Mouse (Mus musculus) spleen, postnatal 14 days (tissue): ENCODE results near the gene Fastk.

Experiments used
- DNase-seq, 2 experiments: peaks; one replicate each; pipeline ENCODE4 v3.0.0; 2021 to 2022; ENCODE audit warnings: low spot score in 2 of 2

Gene Fastk

GRCm38 (mm10) chr5:24444746-24445427 lies at the start of gene Fastk:
Gene Fastk, minus strand, starts transcription at chr5:24445287.
- peak; percentile 84 to 89 for DNase-seq

DNA sequence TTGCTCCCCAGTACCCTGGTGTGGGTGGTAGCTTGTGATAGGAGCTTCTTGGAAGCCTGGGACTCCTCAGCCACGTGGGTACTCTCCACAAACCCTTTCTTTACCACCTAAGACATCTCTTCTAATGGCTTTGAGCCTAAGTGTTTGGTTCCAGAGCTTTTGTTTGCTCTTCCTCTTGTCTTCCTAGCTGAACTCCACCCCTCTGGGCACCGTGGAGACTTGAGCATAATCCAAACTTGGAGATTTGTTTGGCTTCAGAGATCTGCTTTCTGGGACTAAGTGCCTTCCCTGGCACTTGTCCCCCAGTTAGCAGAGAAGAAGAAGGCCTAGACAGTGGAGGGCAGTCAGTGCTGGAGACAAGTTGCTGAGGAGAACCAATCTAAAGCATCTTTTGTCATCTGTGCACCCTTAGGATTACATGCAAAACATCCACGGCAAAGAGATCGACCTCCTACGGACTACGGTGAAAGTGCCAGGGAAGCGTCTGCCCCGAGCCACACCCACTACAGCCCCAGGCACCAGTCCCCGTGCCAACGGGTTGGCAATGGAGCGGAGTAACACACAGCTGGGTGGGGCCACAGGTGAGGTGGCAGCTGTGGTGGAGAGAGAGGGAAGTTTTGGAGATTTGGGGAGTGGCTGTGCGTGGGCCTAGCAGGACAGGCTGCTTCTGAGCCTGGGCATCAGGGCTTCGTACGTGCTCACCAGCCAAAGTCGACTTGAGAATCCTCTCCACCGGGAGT lies 47.6 kb upstream of the Fastk start:
- DNase-seq = no peak

DNA sequence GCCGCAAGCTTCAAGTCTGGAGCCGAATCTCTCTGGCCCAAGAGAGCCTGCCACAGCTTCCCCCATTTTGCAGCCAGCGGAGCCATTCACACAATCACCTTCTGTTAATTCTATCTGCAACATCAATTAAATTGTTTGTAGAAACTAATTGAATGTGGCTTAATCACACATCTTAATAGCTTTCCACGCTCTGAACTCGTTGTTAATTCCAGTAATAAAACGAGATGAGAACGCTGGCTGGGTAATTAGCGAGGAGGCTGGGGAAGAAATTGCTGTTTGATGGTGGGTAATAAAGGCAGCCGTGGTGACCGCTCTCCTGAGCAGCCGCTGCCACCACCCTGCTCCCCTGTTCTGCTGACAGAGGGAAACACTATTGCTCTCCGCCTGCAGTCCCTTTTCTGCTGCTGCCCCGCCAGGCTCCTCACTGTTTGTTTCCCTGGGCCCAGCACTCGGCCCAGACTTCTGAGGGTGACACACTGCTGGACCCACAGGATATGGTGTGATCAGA lies 45.4 kb upstream of the Fastk start:
- DNase-seq = no peak

DNA sequence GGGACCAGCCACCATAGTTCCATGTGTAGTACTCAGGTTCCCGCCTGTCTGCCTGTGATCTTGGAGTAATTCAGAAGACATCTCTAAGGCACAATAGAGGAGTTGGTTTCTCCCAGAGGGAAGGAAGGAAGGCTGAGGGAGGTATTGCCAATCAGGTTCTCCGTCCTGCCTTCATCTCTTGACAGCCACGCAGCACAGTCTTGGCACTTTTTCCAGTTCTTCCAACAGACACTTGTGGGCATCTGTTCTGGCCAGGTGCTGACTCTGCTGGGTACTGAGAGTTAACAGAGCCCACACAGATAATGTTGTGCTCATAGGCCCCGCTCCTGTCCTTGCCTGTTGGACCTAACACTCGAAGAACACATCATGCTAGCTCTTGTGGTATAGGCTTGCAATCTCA lies 41.7 kb upstream of the Fastk start:
- DNase-seq = no peak

- peak; percentile 50 to 68 for DNase-seq
Observed at GRCm38 (mm10) chr5:24486097-24486496, 41.0 kb upstream of the Fastk start.

- DNase-seq = no peak
Observed at GRCm38 (mm10) chr5:24484963-24485362, 39.9 kb upstream of the Fastk start.

- peak in 1 of 2 experiments; percentile 21 for DNase-seq
Observed at GRCm38 (mm10) chr5:24483326-24483725, 38.2 kb upstream of the Fastk start.

DNA sequence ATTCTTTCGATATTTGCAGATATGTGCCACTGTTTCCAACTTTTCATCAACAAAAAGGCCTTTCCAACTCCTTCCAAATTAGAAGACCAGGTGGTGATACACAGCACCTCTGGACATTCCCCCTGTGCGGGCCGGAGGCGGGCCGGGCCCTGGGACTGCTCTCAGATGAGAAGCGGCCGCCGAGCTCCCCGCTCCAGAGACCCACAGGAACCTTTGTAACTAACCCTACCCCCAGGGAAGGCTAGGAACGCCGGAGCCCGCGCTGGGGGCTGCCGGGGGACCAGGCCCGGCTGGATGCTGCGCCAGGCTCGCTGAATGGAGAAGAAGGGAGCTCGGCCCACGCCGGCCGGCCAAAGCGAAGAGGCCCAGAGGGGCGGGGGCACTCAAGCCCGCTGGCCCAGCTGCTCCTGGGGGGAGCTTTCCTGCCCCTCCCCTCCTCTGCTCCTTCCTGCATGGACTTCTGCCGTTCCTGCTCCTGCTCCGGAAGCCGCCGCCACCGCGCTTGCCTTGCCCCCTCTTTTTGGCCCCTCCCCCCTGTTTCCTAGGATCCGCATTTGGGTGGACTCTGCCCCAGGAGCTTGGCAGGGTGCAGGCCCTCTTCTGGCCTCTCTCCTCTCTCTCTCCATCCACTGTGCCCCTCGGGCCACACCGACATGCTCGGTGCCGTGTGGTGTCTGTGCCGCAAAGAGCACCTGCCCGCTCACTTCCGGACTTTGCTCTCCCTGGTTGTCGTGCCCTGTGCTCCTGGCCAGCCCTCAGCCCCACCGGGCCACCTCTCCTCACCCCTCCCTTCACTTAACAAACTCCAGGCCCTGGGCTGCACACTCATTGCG lies 37.4 kb upstream of the Fastk start:
- DNase-seq = no peak

GRCm38 (mm10) chr5:24481647-24482046 lies 36.6 kb upstream of the Fastk start:
- DNase-seq = peak in 1 of 2 experiments; percentile 30

DNA sequence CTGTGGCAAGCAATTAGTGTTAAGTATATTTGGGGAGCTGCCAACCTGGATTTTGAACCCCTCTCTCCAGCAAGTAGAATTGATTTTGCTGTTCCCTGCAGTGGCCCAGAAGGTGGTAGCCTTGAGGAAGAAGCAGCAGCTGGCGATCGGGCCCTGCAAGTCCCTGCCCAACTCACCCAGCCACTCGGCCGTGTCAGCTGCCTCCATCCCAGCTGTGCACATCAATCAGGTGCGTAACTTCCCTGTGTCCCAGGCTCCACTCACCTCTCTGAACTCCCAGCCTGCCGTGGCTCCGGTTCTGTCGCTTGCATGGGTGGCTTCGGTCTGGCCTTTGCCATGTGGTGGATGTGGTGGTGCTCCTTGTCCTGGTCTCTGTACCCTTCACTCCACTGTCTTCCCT lies 32.8 kb upstream of the Fastk start:
- no peak for DNase-seq

DNA sequence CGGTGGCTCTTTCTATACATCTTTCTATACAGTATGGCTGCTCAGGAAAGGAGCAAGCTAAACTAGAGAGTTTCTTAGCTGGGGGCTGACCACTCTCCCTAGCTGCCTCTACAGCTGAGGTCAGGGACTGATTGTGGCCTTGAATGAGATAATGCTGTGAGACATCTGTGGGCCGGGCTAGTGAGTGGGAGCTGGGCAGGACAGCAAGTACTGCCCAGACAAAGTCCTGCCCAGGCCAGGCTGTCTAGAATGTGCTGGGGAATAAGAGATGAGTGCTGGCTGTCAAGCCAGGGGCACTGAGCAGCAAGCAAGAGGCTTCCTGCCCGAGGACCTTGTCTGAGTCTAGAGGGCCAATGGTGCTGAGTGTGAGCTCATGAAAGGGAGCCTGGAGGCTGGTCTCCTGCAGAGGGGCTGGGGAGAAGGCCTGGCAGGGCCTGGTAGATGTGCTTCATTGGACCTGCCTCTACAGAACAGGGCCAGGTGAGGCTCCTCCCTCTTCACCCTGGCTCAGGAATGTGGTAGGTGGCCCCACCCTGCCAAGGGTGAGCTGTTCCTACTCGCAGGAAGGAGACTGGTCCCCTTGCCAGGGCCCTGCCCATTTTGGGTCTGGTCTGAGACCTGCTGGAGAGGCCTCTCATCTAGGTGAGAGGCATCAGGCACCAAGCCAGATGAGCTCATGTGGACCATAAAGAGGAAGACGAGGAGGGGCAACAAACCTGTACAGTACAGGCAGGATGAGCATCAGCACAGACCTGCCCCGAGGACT lies 30.6 kb upstream of the Fastk start:
- DNase-seq = no peak

DNA sequence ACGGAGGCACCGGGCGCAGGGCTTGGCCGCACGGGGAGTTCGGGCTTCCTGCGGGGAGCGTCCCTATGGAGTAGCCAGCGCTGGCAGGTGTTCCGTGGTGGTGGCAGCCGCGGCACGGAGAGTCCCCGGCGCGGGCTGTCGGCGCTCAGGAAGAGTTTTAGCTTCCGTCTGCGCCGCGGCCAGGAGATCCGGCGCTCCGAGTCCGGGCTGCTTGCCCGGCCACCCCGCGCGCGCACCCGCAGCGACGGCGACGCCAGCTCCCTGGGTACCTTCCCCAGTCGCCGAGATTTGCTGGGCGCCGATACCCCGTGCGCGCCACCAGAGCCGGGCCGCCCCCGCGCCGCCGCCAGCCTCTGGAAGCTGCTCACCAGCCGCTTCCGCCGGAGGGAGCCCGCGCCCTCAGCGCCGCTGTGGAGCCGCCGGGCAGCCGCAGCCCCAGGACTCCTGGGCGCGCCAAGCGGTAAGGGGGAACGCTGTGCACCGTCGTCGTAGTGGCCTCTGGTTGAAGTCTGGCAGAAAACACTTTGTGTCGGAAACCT lies 29.7 kb upstream of the Fastk start:
- no peak for DNase-seq

DNA sequence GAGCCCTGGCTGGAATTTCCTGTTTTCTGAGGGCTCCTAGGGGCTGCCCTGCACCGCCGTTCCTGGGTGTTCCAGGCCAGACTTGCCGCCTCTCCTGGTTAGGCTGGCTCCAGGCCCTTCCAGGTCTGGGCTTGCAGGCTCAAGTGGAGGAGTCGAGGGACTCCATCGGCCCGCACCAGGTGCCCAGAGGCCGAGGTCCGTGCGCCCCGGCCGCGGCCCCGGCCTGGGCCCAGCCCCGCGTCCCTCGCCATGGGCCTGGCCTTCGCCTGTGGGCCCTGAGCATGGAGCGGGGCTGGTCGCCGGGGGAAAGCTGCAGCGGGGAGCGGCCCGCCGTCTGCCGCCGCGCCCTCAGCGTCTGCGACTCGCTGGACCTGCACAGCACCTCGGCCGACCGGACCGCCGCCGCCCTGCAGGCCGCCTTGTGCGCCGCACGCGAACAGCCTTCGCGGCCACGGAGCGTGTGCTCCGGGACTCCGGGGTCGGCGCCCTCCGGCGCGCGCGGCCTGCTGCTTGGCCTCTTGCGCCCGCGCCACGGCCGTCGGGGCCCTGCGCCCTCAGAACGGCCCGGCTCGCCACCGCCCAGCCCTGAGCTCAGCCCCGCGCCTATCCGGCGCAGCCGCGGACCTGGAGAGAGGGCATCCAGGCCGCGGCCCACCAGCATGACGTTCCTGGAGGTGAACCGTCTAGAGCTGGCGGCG lies 29.1 kb upstream of the Fastk start:
- DNase-seq = no peak

- DNase-seq = no peak
Observed at GRCm38 (mm10) chr5:24472884-24473619, 28.0 kb upstream of the Fastk start.

DNA sequence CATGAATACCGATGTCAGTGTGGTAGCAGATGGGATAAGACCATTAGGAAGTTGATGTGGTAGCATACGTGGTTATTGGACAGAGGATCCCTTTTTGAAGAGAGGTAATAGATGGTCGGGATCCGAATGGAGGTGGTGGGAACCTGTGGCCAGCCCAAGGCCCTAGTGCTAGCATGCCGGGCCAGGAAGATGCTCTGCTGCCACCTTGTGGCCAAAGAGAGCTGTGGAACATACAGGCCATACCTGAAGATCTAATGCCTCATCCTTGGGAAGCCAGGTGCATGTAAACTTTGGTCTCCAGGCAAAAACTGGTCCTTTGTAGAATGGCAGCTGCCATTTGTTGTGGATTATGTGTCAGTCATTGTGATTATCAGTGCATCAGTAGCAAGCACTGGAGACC lies 25.5 kb upstream of the Fastk start:
- DNase-seq = peak; percentile 48 to 64

- no peak for DNase-seq
Observed at GRCm38 (mm10) chr5:24466762-24467161, 21.7 kb upstream of the Fastk start.

- no peak for DNase-seq
Observed at GRCm38 (mm10) chr5:24455613-24456012, 10.5 kb upstream of the Fastk start.

DNA sequence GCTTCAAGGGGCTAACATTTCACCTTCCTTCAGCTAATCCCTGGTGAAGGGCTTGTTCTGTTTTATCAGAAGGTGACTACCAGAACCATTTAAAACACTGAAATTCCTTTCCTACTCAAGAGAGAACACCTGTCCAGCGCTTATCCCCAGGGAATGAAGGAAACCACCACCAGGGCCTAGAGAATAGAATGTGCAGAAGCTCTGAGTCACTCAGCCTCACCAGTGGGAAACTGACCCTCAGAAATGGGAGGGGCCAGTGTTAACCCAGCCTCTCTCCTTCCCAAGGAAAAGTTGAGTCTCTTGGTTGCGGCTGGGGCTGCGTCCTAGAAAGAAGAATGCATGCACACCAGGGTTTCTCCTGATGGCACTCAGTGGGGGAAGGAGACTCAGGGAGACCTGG lies 10.0 kb upstream of the Fastk start:
- no peak for DNase-seq

DNA sequence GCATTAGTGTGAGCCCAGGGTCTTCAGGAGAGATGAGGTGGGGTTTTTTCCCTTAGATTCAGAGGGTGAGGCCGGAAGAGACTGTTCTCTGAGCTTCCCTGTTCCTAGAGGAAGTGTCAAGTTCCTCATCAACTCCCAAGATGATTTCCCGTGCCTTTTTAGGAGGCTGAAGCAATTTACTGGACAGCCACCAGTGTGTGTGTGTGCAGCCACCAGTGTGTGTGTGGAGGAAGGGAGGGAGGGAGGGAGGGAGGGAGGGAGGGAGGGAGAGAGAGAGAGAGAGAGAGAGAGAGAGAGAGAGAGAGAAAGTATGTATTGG lies 8.9 kb upstream of the Fastk start:
- no peak for DNase-seq
